Mouse (Mus musculus) heart, embryonic 11.5 days (tissue): Measurements from ENCODE around the gene Lpcat2. TPM values are rescaled to one million over a fixed set of nuclear protein-coding genes. Genes with fewer than 3 reads are reported as not detected.

Experiments used
- ATAC-seq: fragments of 200-750 bp; cut with Nextera tagmentation; replicated peaks from 2 replicates; pipeline ENCODE4 v1.8.0; 2017; ENCODE audit warnings: moderate library complexity; ENCODE audit not compliant: insufficient number of reproducible peaks, low FRiP score, low TSS enrichment
- H3K27ac ChIP-seq: fragments of 300-500 bp; sonication (generic); 2 replicates; pipeline ENCODE4 v1.5.1; 2014; ENCODE audit warnings: mild to moderate bottlenecking, low read depth, low read length
- H3K27me3 ChIP-seq: fragments of 300-500 bp; sonication (generic); 2 replicates; pipeline ENCODE4 v1.6.1; 2014; ENCODE audit warnings: mild to moderate bottlenecking, low read length, mixed read lengths; ENCODE audit not compliant: control insufficient read depth, insufficient read depth
- H3K36me3 ChIP-seq: fragments of 300-500 bp; sonication (generic); 2 replicates; pipeline ENCODE4 v1.6.1; 2014; ENCODE audit warnings: mild to moderate bottlenecking, low read length, moderate library complexity, mixed read lengths; ENCODE audit not compliant: control insufficient read depth, insufficient read depth
- H3K4me1 ChIP-seq: fragments of 300-500 bp; sonication (generic); 2 replicates; pipeline ENCODE4 v1.6.1; 2014; ENCODE audit warnings: low read length; ENCODE audit not compliant: control insufficient read depth, insufficient read depth
- H3K4me2 ChIP-seq: fragments of 300-500 bp; sonication (generic); 2 replicates; pipeline ENCODE4 v1.6.1; 2014; ENCODE audit warnings: mild to moderate bottlenecking, moderate library complexity
- H3K4me3 ChIP-seq: fragments of 300-500 bp; sonication (generic); 2 replicates; pipeline ENCODE4 v1.5.1; 2014; ENCODE audit warnings: low read depth, low read length
- H3K9ac ChIP-seq: fragments of 300-500 bp; sonication (generic); 2 replicates; pipeline ENCODE4 v1.6.1; 2014; ENCODE audit warnings: mild to moderate bottlenecking, low read depth, low read length, moderate library complexity
- H3K9me3 ChIP-seq: fragments of 300-500 bp; sonication (generic); replicated peaks from 2 replicates; pipeline ENCODE4 v1.6.1; 2016; ENCODE audit warnings: low read length; ENCODE audit not compliant: control insufficient read depth
- WGBS: fragments of 180-500 bp; shearing (Covaris S2); extraction: QIAGEN DNeasy Blood & Tissue Kit; methylation state at CpG from one replicate; pipeline ENCODE4 v1.1.7; 2014; ENCODE audit not compliant: insufficient replicate concordance; 5-methylcytosine and 5-hydroxymethylcytosine counted together
- microRNA-seq: library from miRNA; unstranded; fragments of <30 nt; microRNA quantifications from one replicate; pipeline ENCODE4, GENCODE M21; 2016; ENCODE audit warnings: borderline number of aligned reads
- polyA plus RNA-seq: library from polyadenylated mRNA; unstranded; fragments of >200 nt; fragmentation: Nextera tagmentation; extraction: Ambion mirVana; gene quantifications from 2 replicates; pipeline ENCODE4 v1.2.1, GENCODE M21; 2014

Lpcat2 gene
- polyA plus RNA-seq, 1 experiment from 2014 or later = 2.0 TPM

- 56% methylated on average over 10 of the region's 10 CpGs for WGBS
- Histone ChIP-seq H3K27me3 (peaks cover 62% of the 10 kb centered on the region), H3K27ac (no peak within 1 kb of the TSS), H3K36me3 (no peaks in the 10 kb centered on the region), H3K9ac (no peak within 1 kb of the TSS), H3K9me3 (no peaks in the 10 kb centered on the region), H3K4me2 (peak within 1 kb of the TSS; percentile 90), H3K4me1 (peaks cover 8% of the 10 kb centered on the region; the same call in 1 of the 2 replicates), H3K4me3 (peak within 1 kb of the TSS; percentile 49)
- no peak for ATAC-seq
Observed at GRCm38 (mm10) chr8:92959779-92960178, 104.6 kb downstream of the Lpcat2 start, which contains the start of gene Slc6a2. Gene Slc6a2 (plus strand): TSS chr8:92960079.

GRCm38 (mm10) chr8:92960451-92960911 lies 105.3 kb downstream of the Lpcat2 start:
- ATAC-seq = no peak
- no peaks in the 10 kb centered on the region for H3K9me3 ChIP-seq
- H3K4me1 ChIP-seq = peaks cover 8% of the 10 kb centered on the region; the same call in 1 of the 2 replicates
- under 1% methylated on average over 40 of the region's 42 CpGs for WGBS
- no peaks in the 10 kb centered on the region for H3K36me3 ChIP-seq
- no peak overlapping the region for H3K9ac ChIP-seq
- H3K4me2 ChIP-seq = peak overlapping the region; percentile 90
- H3K27me3 ChIP-seq = peaks cover 63% of the 10 kb centered on the region
- H3K4me3 ChIP-seq = peak overlapping the region; percentile 49
- H3K27ac ChIP-seq = no peak overlapping the region

GRCm38 (mm10) chr8:92961088-92961487 lies 105.9 kb downstream of the Lpcat2 start:
- Histone ChIP-seq H3K4me1 (peaks cover 8% of the 10 kb centered on the region; the same call in 1 of the 2 replicates), H3K9me3 (no peaks in the 10 kb centered on the region), H3K9ac (no peak overlapping the region), H3K4me2 (peak overlapping the region; percentile 90), H3K4me3 (peak overlapping the region; percentile 49), H3K36me3 (no peaks in the 10 kb centered on the region), H3K27me3 (peaks cover 63% of the 10 kb centered on the region), H3K27ac (no peak overlapping the region)
- ATAC-seq = no peak
- WGBS = 2% methylated on average over 25 of the region's 25 CpGs

GRCm38 (mm10) chr8:92964556-92964955 lies 109.4 kb downstream of the Lpcat2 start:
- Histone ChIP-seq H3K4me2 (no peak overlapping the region), H3K4me3 (no peak overlapping the region), H3K4me1 (peaks cover 8% of the 10 kb centered on the region; the same call in 1 of the 2 replicates), H3K9ac (no peak overlapping the region), H3K27ac (no peak overlapping the region), H3K27me3 (peaks cover 42% of the 10 kb centered on the region), H3K9me3 (no peaks in the 10 kb centered on the region), H3K36me3 (no peaks in the 10 kb centered on the region)
- WGBS = 68% methylated on average over 2 of the region's 2 CpGs
- ATAC-seq = no peak

Small RNA genes lying within 50 kb of the gene (microRNA-seq; reads per million reads assigned to microRNA genes)
- gene Gm22151 = not detected

Other genes starting within 250 kb of the Lpcat2 start
- 3.8 and 4.3 TPM in 2 replicates for gene Irx6, start 181.1 kb upstream of the Lpcat2 start, polyA plus RNA-seq
- 107 TPM in 2 replicates for gene Mmp2, start 28.0 kb upstream of the Lpcat2 start, polyA plus RNA-seq
- 0.23 and 0.47 TPM in 2 replicates for gene Capns2, start 46.1 kb downstream of the Lpcat2 start, polyA plus RNA-seq
- not detected in 2 replicates for gene Slc6a2, start 104.7 kb downstream of the Lpcat2 start, polyA plus RNA-seq
- not detected in 2 replicates for gene Ces1a, start 192.9 kb downstream of the Lpcat2 start, polyA plus RNA-seq
- gene Ces1b, start 224.7 kb downstream of the Lpcat2 start, polyA plus RNA-seq = not detected in 2 replicates